Mouse (Mus musculus): ENCODE data around the gene 1700013F07Rik.

DNA sequence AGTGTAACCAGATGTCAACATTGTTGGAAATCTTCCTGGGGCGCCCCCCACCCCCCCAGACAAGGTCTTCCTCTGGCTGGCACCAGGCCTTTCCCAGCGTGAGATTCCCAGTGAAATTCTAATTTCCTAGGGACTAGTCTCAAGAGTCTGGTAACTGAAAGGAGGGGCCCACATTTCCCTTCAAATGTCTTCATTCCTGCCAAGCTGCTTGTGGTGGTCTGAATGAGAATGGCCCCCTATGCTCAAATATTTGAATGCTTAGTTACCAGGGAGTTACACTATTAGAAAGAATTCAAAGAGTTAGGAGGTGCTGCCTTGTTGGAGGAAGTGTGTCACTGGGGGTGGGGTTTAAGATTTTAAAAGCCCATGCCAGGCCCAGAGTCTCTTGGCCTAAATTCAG is 54.5 kb downstream of the 1700013F07Rik start:
- no peak for TF ChIP-seq EP300 (IDR thresholded peaks at IDR 0.05)
- TF ChIP-seq CTCF (IDR thresholded peaks at IDR 0.05): no peak

All from lung, postnatal 0 days (tissue).